Mouse (Mus musculus): ENCODE data around the gene Pip4k2b. TPM values are rescaled to one million over a fixed set of nuclear protein-coding genes. Genes with fewer than 3 reads are reported as not detected.

Pip4k2b gene
- polyA plus RNA-seq, 1 experiment from 2014 or later = 2.2 TPM

DNA sequence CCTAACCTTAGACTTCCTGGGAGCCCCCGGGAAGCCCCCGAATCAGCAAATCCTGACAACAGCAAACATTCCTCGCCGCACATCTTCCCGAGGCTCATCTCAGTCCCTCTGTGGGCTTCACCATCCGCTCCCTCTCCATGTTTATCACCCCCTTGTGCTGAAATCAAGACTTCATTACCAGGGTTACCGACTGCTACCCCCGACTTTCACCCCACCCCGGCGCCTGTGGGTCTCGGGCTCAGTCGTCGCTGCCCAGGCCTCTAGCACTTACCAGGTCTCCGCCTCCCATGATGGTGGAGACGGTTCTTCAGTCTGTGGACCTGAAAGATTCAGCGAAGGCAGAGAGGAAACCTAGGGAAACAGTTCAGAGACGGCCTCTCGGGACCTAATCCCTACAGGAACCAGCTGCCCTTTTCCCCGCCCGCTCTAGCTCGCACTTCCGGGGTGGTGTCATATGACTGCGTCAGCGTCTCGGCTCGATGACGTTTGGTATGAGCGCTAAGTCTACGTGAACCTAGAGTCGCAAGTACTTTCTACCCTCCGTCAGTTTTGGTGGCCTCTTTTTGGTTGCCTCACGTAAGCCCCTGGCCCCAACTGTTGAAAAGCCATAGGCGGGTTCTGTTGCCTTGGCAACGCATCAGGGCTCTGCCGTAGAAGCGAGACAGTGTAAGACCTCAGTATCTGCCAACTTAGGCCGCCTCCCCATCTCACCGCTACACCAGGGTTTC is 21.8 kb upstream of the Pip4k2b start, which contains the start of gene Cwc25:
Cwc25 (minus strand) TSS at position 403 of the 728 bp plus-strand sequence.
- Histone ChIP-seq H3K27ac (replicated peaks; ENCODE audit: low read depth, low read length) (peak within 1 kb of the TSS; percentile 92), H3K9ac (ENCODE audit: low read depth, low read length) (peak within 1 kb of the TSS; percentile 90), H3K36me3 (ENCODE audit: control insufficient read depth, insufficient read depth, low read length) (peaks cover 22% of the 10 kb centered on the region), H3K4me1 (ENCODE audit: control insufficient read depth, insufficient read depth, low read length) (peaks cover 4% of the 10 kb centered on the region), H3K27me3 (replicated peaks; ENCODE audit: control insufficient read depth, insufficient read depth, low read length) (no peaks in the 10 kb centered on the region), H3K4me3 (ENCODE audit: low read depth, low read length) (peak within 1 kb of the TSS; percentile 84), H3K9me3 (ENCODE audit: control insufficient read depth, low read length) (no peaks in the 10 kb centered on the region), H3K4me2 (ENCODE audit: low read depth, low read length) (peak within 1 kb of the TSS; percentile 76)
- WGBS = 2% methylated on average over 38 of the region's 38 CpGs
- DNase-seq (ENCODE audit: low spot score) (peak; percentile 97), ATAC-seq (ENCODE audit: low read depth) (peak; percentile 96)

DNA sequence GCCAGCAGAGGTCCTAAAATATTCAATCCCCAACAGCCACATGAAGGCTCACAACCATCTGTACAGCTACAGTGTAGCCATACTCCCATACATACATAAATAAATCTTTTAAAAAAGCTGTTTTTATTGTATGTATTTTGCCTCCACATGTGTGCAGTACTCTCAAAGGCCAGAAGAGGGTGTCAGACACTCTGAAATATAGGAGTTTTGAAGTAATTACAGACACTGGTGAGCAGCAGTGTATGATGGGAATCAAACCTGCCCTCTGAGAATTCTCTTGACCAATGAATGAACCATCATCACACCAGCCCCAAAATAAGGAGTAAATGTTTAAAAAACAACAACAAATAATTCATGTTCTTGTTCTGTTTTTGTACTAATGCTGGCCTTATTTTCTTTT is 17.1 kb upstream of the Pip4k2b start:
- H3K4me2 ChIP-seq (ENCODE audit: low read depth, low read length) = no peak overlapping the region
- H3K36me3 ChIP-seq (ENCODE audit: control insufficient read depth, insufficient read depth, low read length) = peaks cover 59% of the 10 kb centered on the region
- ATAC-seq (ENCODE audit: low read depth) (no peak), DNase-seq (ENCODE audit: low spot score) (no peak)
- no peaks in the 10 kb centered on the region for H3K27me3 ChIP-seq (replicated peaks; ENCODE audit: control insufficient read depth, insufficient read depth, low read length)
- no peak overlapping the region for H3K27ac ChIP-seq (replicated peaks; ENCODE audit: low read depth, low read length)
- no peak overlapping the region for H3K4me3 ChIP-seq (ENCODE audit: low read depth, low read length)
- H3K9me3 ChIP-seq (ENCODE audit: control insufficient read depth, low read length) = no peaks in the 10 kb centered on the region
- H3K4me1 ChIP-seq (ENCODE audit: control insufficient read depth, insufficient read depth, low read length) = peaks cover 4% of the 10 kb centered on the region
- H3K9ac ChIP-seq (ENCODE audit: low read depth, low read length) = no peak overlapping the region

DNA sequence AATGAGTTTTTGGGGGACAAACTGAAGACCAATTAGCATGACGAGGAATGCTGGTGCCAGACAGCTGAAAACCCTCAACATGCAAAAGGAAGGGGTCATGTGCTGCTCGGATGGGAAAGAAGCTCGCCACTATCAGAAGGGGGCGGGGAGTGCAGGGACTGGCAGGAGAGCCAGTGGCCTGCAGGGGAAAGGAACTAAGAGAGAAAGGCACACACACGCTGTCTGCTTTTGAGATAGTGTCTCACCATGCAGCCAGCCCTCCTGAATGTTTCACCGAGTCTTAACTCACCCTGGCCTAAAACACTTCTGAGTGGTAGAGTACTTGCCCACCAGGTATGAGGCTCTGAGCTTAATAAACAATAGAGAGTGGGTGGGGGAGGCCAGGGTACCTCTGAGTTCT is 14.4 kb upstream of the Pip4k2b start:
- Histone ChIP-seq H3K4me2 (ENCODE audit: low read depth, low read length) (no peak overlapping the region), H3K4me1 (ENCODE audit: control insufficient read depth, insufficient read depth, low read length) (no peaks in the 10 kb centered on the region), H3K36me3 (ENCODE audit: control insufficient read depth, insufficient read depth, low read length) (peaks cover 80% of the 10 kb centered on the region), H3K4me3 (ENCODE audit: low read depth, low read length) (no peak overlapping the region), H3K9ac (ENCODE audit: low read depth, low read length) (no peak overlapping the region), H3K27ac (replicated peaks; ENCODE audit: low read depth, low read length) (no peak overlapping the region), H3K27me3 (replicated peaks; ENCODE audit: control insufficient read depth, insufficient read depth, low read length) (no peaks in the 10 kb centered on the region), H3K9me3 (ENCODE audit: control insufficient read depth, low read length) (no peaks in the 10 kb centered on the region)
- 81% methylated on average over 6 of the region's 6 CpGs for WGBS
- ATAC-seq (ENCODE audit: low read depth) = no peak
- DNase-seq (ENCODE audit: low spot score) = no peak

DNA sequence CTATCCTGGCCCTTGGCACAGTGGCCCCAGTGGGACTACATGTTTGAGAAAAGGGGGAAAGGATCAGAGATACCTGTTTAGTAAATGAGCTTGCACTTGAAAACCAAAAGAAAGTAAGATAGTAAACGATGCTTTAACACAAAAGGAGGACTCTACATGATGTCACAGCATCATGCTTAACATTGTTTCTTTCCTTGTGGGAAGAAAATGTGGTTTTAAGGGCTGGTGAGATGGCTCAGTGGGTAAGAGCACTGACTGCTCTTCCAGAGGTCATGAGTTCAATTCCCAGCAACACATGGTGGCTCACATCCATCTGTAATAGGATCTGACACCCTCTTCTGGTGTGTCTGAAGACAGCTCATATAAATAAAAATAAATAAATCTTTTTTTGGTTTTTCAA is 13.6 kb upstream of the Pip4k2b start:
- ATAC-seq (ENCODE audit: low read depth) (no peak), DNase-seq (ENCODE audit: low spot score) (no peak)
- Histone ChIP-seq H3K36me3 (ENCODE audit: control insufficient read depth, insufficient read depth, low read length) (peaks cover 84% of the 10 kb centered on the region), H3K9ac (ENCODE audit: low read depth, low read length) (no peak overlapping the region), H3K27me3 (replicated peaks; ENCODE audit: control insufficient read depth, insufficient read depth, low read length) (no peaks in the 10 kb centered on the region), H3K4me3 (ENCODE audit: low read depth, low read length) (no peak overlapping the region), H3K4me1 (ENCODE audit: control insufficient read depth, insufficient read depth, low read length) (no peaks in the 10 kb centered on the region), H3K27ac (replicated peaks; ENCODE audit: low read depth, low read length) (no peak overlapping the region), H3K4me2 (ENCODE audit: low read depth, low read length) (no peak overlapping the region), H3K9me3 (ENCODE audit: control insufficient read depth, low read length) (no peaks in the 10 kb centered on the region)
- 91% methylated on average over 1 of the region's 1 CpGs for WGBS

DNA sequence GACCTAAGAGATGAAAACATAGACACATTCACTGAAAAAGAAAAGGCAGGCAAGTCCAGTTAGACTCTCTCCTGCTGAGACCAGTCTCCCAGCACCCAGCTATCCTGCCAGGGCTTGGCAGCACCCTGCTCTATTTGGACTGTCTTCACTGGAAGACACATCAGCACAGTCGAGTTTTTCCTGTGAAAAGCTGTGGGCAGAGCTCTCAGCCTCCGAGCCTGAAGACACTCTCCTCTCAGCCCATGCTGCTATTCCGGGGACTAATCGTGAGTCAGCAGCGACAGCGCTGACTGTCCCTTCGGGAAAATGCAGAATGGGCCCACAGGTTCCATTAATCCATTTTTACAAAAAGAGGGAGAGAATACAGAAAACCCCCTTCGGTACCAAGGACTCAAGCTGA is 8.8 kb upstream of the Pip4k2b start:
- 90% methylated on average over 8 of the region's 8 CpGs for WGBS
- Histone ChIP-seq H3K9ac (ENCODE audit: low read depth, low read length) (no peak overlapping the region), H3K27me3 (replicated peaks; ENCODE audit: control insufficient read depth, insufficient read depth, low read length) (no peaks in the 10 kb centered on the region), H3K27ac (replicated peaks; ENCODE audit: low read depth, low read length) (no peak overlapping the region), H3K36me3 (ENCODE audit: control insufficient read depth, insufficient read depth, low read length) (peaks cover 91% of the 10 kb centered on the region), H3K4me1 (ENCODE audit: control insufficient read depth, insufficient read depth, low read length) (no peaks in the 10 kb centered on the region), H3K4me2 (ENCODE audit: low read depth, low read length) (no peak overlapping the region), H3K9me3 (ENCODE audit: control insufficient read depth, low read length) (no peaks in the 10 kb centered on the region), H3K4me3 (ENCODE audit: low read depth, low read length) (no peak overlapping the region)
- DNase-seq (ENCODE audit: low spot score) (no peak), ATAC-seq (ENCODE audit: low read depth) (no peak)

DNA sequence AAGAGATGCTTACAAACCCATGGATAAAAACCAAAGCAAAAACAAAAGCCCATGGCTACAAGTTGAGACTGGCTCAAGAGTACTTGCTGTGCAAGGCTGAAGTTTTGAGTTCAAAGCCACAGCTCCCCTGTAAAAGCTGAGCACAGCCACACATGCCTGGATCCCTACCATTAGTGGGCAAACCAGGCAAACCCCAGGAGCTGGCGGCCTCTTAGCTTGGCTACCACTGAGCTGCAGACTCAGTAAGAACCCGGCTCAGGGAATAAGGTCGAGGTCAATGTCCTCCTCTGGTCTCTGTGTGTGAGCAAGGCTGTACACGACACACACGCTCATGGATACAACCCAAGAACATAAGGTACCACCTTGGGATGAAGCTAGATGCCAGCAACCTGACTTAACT is 4.0 kb upstream of the Pip4k2b start:
- H3K4me3 ChIP-seq (ENCODE audit: low read depth, low read length) = no peak overlapping the region
- H3K9ac ChIP-seq (ENCODE audit: low read depth, low read length) = no peak overlapping the region
- H3K4me2 ChIP-seq (ENCODE audit: low read depth, low read length) = no peak overlapping the region
- H3K27me3 ChIP-seq (replicated peaks; ENCODE audit: control insufficient read depth, insufficient read depth, low read length) = no peaks in the 10 kb centered on the region
- DNase-seq (ENCODE audit: low spot score) (no peak), ATAC-seq (ENCODE audit: low read depth) (no peak)
- H3K4me1 ChIP-seq (ENCODE audit: control insufficient read depth, insufficient read depth, low read length) = peaks cover under 1% of the 10 kb centered on the region; the same call in 1 of the 2 replicates
- H3K36me3 ChIP-seq (ENCODE audit: control insufficient read depth, insufficient read depth, low read length) = peaks cover 72% of the 10 kb centered on the region
- H3K27ac ChIP-seq (replicated peaks; ENCODE audit: low read depth, low read length) = no peak overlapping the region
- no peaks in the 10 kb centered on the region for H3K9me3 ChIP-seq (ENCODE audit: control insufficient read depth, low read length)
- 91% methylated on average over 5 of the region's 5 CpGs for WGBS

DNA sequence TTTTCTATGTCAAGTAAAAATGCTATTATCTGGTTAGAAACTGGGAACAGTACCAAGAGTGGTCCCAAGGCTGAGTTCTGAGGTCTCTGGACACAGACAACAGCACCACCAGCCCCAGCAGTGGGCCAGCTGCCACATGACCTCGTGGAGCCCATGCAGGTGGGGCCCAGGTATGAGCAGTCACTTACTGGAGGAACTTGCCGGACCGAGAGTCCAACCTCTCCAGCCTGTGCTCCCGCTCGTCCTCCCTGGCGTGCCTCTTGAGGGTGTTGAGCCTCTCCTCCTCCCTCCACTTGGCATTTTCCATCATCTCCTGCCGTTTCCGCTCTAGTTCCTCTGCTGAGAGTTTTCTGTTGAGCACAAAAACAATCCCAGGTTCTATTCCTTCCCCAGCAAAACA is 3.3 kb upstream of the Pip4k2b start:
- 89% methylated on average over 8 of the region's 8 CpGs for WGBS
- H3K4me1 ChIP-seq (ENCODE audit: control insufficient read depth, insufficient read depth, low read length) = peaks cover 7% of the 10 kb centered on the region
- no peak overlapping the region for H3K27ac ChIP-seq (replicated peaks; ENCODE audit: low read depth, low read length)
- no peaks in the 10 kb centered on the region for H3K9me3 ChIP-seq (ENCODE audit: control insufficient read depth, low read length)
- DNase-seq (ENCODE audit: low spot score) = no peak
- H3K9ac ChIP-seq (ENCODE audit: low read depth, low read length) = no peak overlapping the region
- no peak for ATAC-seq (ENCODE audit: low read depth)
- H3K4me3 ChIP-seq (ENCODE audit: low read depth, low read length) = no peak overlapping the region
- H3K36me3 ChIP-seq (ENCODE audit: control insufficient read depth, insufficient read depth, low read length) = peaks cover 65% of the 10 kb centered on the region
- H3K27me3 ChIP-seq (replicated peaks; ENCODE audit: control insufficient read depth, insufficient read depth, low read length) = no peaks in the 10 kb centered on the region
- no peak overlapping the region for H3K4me2 ChIP-seq (ENCODE audit: low read depth, low read length)

DNA sequence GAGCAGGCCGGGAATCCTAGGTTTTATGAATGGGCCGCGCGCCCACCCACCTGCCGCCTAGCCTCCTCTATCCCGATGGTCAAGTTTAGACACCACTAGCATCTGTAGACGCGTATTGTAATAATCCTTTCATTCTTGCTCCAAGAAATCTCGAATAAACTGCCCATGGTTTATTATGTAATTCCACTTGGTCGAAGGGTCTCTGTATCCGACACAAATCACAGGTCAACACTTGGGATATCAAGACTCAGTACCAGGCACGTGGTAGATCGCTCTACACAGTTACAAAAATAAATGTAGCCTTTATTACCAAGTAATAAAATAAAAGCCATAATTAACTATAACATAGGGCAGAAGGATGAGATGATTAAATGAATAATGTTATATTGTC is 822 bp upstream of the Pip4k2b start:
- H3K4me2 ChIP-seq (ENCODE audit: low read depth, low read length) = peak overlapping the region; percentile 41
- no peak for DNase-seq (ENCODE audit: low spot score)
- peaks cover 43% of the 10 kb centered on the region for H3K36me3 ChIP-seq (ENCODE audit: control insufficient read depth, insufficient read depth, low read length)
- peaks cover 7% of the 10 kb centered on the region for H3K4me1 ChIP-seq (ENCODE audit: control insufficient read depth, insufficient read depth, low read length)
- ATAC-seq (ENCODE audit: low read depth) = no peak
- no peaks in the 10 kb centered on the region for H3K9me3 ChIP-seq (ENCODE audit: control insufficient read depth, low read length)
- H3K4me3 ChIP-seq (ENCODE audit: low read depth, low read length) = peak overlapping the region; percentile 79
- H3K27ac ChIP-seq (replicated peaks; ENCODE audit: low read depth, low read length) = no peak overlapping the region
- H3K27me3 ChIP-seq (replicated peaks; ENCODE audit: control insufficient read depth, insufficient read depth, low read length) = no peaks in the 10 kb centered on the region
- no peak overlapping the region for H3K9ac ChIP-seq (ENCODE audit: low read depth, low read length)
- 14% methylated on average over 12 of the region's 13 CpGs for WGBS

DNA sequence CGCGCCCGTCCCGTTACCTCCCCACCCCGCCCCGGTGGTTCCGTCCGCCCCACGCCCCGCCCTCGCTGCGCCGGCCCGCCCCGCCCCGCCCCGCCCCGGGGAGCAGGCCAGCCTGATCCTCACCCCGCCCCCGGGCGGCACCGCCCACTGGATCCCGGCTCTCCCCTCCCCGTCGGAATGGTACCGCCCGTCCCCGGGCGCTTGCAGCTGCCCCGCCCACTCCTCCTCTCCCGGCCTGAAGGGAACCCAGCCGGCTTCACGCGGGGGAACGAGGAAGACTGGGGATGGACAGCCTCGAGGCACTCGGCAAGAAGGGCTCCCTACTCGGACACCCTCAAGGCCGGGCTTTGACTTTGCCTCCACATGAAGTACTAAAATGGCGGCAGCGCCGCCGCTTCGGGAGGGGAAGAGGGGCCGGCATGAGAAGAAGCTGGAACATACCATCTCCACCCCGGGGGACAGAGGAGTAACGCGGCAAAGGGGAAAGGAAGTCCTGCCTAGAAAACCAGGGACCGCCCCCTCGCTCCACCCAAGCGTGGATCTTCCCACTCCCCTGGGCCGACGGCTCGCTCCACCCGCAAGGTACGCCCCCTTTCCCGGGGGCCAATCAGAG is 320 bp upstream of the Pip4k2b start:
- Histone ChIP-seq H3K4me3 (ENCODE audit: low read depth, low read length) (peak overlapping the region; percentile 79), H3K9me3 (ENCODE audit: control insufficient read depth, low read length) (no peaks in the 10 kb centered on the region), H3K9ac (ENCODE audit: low read depth, low read length) (peak overlapping the region; percentile 80), H3K36me3 (ENCODE audit: control insufficient read depth, insufficient read depth, low read length) (peaks cover 38% of the 10 kb centered on the region), H3K27me3 (replicated peaks; ENCODE audit: control insufficient read depth, insufficient read depth, low read length) (no peaks in the 10 kb centered on the region), H3K4me1 (ENCODE audit: control insufficient read depth, insufficient read depth, low read length) (peaks cover 10% of the 10 kb centered on the region), H3K4me2 (ENCODE audit: low read depth, low read length) (peak overlapping the region; percentile 83), H3K27ac (replicated peaks; ENCODE audit: low read depth, low read length) (peak overlapping the region; percentile 91)
- WGBS = under 1% methylated on average over 21 of the region's 57 CpGs
- ATAC-seq (ENCODE audit: low read depth) (peak; percentile 97), DNase-seq (ENCODE audit: low spot score) (peak; percentile 100)

Measured in embryonic facial prominence, embryonic 14.5 days (tissue).